Mouse (Mus musculus): ENCODE measurements at regions not wholly inside any gene's neighbourhood (a gene's known extent, or its start where the extent isn't known, plus 50 kb on each side); places are given as distances from the start of the nearest gene placed in this dataset.

GRCm38 (mm10) chr17:81201052-81201451 lies 136.2 kb upstream of the Thumpd2 start:
- TF ChIP-seq CTCF (IDR thresholded peaks at IDR 0.05; ENCODE audit: low read depth, low read length) (no peak), POLR2A (IDR thresholded peaks at IDR 0.05; ENCODE audit: extremely low read depth, insufficient read depth, low read length) (no peak)
